Mouse (Mus musculus) embryonic facial prominence, embryonic 14.5 days (tissue): ENCODE measurements around the gene Nudt11. TPM values are rescaled to one million over a fixed set of nuclear protein-coding genes. Genes with fewer than 3 reads are reported as not detected.
"Not testable (repeated sequence)": the region's sequence is repeated elsewhere in the genome, so short reads cannot be mapped to it uniquely, and the experiment has no call there.

Experiments used
- ATAC-seq: fragments of 200-750 bp; cut with Nextera tagmentation; 2 replicates; pipeline ENCODE4 v1.8.0; 2017; ENCODE audit warnings: low read depth, moderate number of reproducible peaks, moderate TSS enrichment
- DNase-seq: peaks from one replicate; pipeline ENCODE4 v3.0.0-alpha.2; 2015; ENCODE audit warnings: low spot score
- H3K27ac ChIP-seq: fragments of 300-500 bp; sonication (generic); replicated peaks from 2 replicates; pipeline ENCODE4 v1.5.1; 2014; ENCODE audit warnings: low read depth, mild to moderate bottlenecking, low read length, moderate library complexity
- H3K27me3 ChIP-seq: fragments of 300-500 bp; sonication (generic); replicated peaks from 2 replicates; pipeline ENCODE4 v1.6.1; 2014; ENCODE audit warnings: low read length; ENCODE audit not compliant: control insufficient read depth, insufficient read depth
- H3K36me3 ChIP-seq: fragments of 300-500 bp; sonication (generic); 2 replicates; pipeline ENCODE4 v1.6.1; 2014; ENCODE audit warnings: low read length, mixed read lengths; ENCODE audit not compliant: control insufficient read depth, insufficient read depth
- H3K4me1 ChIP-seq: fragments of 300-500 bp; sonication (generic); 2 replicates; pipeline ENCODE4 v1.6.1; 2014; ENCODE audit warnings: antibody characterized with exemption, low read length; ENCODE audit not compliant: control insufficient read depth, insufficient read depth
- H3K4me2 ChIP-seq: fragments of 300-500 bp; sonication (generic); 2 replicates; pipeline ENCODE4 v1.6.1; 2014; ENCODE audit warnings: low read depth, mild to moderate bottlenecking, low read length, moderate library complexity, mixed read lengths
- H3K4me3 ChIP-seq: fragments of 300-500 bp; sonication (generic); 2 replicates; pipeline ENCODE4 v1.5.1; 2014; ENCODE audit warnings: low read depth, mild to moderate bottlenecking, low read length
- H3K9ac ChIP-seq: fragments of 300-500 bp; sonication (generic); 2 replicates; pipeline ENCODE4 v1.6.1; 2014; ENCODE audit warnings: low read depth, mild to moderate bottlenecking, low read length, moderate library complexity, mixed read lengths
- H3K9me3 ChIP-seq: fragments of 300-500 bp; sonication (generic); 2 replicates; pipeline ENCODE4 v1.6.1; 2016; ENCODE audit warnings: low read length; ENCODE audit not compliant: control insufficient read depth
- WGBS: fragments of 180-500 bp; shearing (Covaris S2); extraction: QIAGEN DNeasy Blood & Tissue Kit; methylation state at CpG from one replicate; pipeline ENCODE4 v1.1.7; 2014; 5-methylcytosine and 5-hydroxymethylcytosine counted together
- polyA plus RNA-seq: library from polyadenylated mRNA; unstranded; fragments of >200 nt; fragmentation: Nextera tagmentation; extraction: Ambion mirVana; gene quantifications from 2 replicates; pipeline ENCODE4 v1.2.1, GENCODE M21; 2014

Gene Nudt11
- polyA plus RNA-seq = 4.2 and 4.3 TPM in 2 replicates

DNA sequence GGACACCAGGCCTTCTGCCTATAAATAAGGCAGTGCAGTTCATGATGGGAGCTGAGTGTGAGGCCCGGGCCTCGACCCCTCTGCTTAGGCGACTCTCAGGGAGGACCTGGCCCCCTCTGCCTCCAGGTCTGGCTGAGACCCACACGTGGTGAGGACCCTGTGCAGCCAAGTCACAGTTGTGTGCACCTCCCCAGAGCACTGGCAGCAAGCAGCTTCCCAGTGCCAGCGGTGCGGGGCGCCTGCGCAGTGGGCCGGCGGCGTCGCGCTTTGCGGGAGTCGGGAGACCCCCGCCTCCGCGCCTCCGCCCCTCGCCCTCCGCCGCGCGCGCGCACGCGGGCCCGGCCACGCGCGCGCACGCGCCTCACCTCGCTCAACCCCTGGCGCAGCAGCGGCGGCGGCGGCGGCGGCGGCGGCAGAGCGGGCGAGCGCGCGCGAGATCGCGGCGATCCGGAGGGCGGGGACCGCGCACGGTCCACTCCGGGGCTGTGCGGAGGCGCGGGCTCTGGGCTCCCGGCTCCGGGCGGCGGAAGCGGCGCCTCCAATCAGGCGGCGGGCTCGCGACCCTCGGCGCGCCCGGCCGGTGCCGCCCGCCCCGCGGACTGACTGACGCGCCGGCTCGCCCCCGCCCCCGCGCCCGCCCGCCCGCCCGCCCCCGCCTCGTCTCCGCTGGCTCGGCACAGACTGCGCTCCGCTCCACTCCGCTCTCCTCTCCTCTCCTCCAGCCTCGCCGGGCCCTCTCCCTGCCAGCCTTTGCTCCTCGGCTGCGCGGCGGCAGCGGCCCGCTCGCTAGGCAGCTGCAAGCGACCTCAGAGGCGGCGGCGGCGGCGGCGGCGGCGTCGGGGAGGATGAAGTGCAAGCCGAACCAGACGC lies at the start of gene Nudt11:
Gene Nudt11 (plus strand): TSS at position 388 of the 870 bp plus-strand sequence.
- no CpG with 5 or more reads among the region's 121 CpGs for WGBS
- H3K27ac ChIP-seq, H3K4me1 ChIP-seq, H3K27me3 ChIP-seq, H3K9me3 ChIP-seq, H3K36me3 ChIP-seq, DNase-seq, H3K9ac ChIP-seq: not testable (repeated sequence)
- peak within 1 kb of the TSS; percentile 51; the same call in 1 of the 2 replicates for H3K4me2 ChIP-seq
- ATAC-seq = peak; percentile 91
- peak within 1 kb of the TSS; percentile 28 for H3K4me3 ChIP-seq

DNA sequence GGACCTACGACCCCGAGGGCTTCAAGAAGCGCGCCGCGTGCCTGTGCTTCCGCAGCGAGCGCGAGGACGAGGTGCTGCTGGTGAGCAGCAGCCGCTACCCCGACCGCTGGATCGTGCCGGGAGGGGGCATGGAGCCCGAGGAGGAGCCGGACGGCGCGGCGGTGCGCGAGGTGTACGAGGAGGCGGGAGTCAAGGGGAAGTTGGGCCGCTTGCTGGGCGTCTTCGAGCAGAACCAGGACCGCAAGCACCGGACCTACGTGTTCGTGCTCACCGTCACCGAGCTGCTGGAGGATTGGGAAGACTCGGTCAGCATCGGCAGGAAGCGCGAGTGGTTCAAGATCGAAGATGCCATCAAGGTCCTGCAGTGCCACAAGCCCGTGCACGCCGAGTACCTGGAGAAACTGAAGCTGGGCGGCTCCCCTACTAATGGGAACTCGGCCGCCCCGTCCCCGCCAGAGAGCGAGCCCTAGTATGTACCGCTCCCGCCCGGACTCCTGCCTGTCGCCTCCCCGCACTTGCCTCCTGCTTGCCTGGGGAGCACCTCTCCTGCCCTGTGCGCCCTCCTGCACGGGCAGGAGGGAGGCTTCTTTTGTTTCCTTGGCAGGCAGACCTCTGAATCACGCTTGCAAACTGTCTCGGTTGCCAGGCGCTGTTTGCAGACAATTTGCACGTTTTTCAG lies 822 bp downstream of the Nudt11 start:
- Histone ChIP-seq H3K4me2 (peak overlapping the region; percentile 51), H3K4me3 (peak overlapping the region; percentile 28)
- H3K4me1 ChIP-seq, H3K36me3 ChIP-seq, H3K27me3 ChIP-seq, H3K9me3 ChIP-seq, H3K27ac ChIP-seq, DNase-seq, H3K9ac ChIP-seq: not testable (repeated sequence)
- peak; percentile 76 for ATAC-seq
- no CpG with 5 or more reads among the region's 60 CpGs for WGBS

DNA sequence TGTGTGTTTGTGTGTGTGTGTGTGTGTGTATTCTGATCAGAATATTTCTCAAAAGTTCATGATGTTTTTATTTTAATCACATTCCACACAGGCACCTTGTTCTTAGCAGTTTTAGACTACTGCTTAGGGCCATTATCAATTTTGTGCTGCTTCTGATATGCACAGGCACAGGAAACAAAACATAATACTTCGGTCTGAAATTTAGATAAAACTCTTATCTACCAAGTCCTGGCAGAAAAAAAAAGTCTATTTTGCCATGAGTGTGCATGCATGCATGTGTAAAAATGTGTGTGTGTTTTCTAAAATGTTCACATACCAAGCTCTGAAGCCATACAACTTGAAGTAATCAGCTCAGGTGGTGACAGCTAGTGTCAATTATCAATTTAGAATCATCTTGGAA lies 14.3 kb downstream of the Nudt11 start:
- no peak for DNase-seq
- Histone ChIP-seq H3K9ac (no peak overlapping the region), H3K4me3 (no peak overlapping the region), H3K27ac (no peak overlapping the region), H3K4me1 (no peaks in the 10 kb centered on the region), H3K27me3 (no peaks in the 10 kb centered on the region), H3K9me3 (no peaks in the 10 kb centered on the region), H3K4me2 (no peak overlapping the region), H3K36me3 (no peaks in the 10 kb centered on the region)
- WGBS = 91% methylated on average over 1 of the region's 1 CpGs
- ATAC-seq = no peak

DNA sequence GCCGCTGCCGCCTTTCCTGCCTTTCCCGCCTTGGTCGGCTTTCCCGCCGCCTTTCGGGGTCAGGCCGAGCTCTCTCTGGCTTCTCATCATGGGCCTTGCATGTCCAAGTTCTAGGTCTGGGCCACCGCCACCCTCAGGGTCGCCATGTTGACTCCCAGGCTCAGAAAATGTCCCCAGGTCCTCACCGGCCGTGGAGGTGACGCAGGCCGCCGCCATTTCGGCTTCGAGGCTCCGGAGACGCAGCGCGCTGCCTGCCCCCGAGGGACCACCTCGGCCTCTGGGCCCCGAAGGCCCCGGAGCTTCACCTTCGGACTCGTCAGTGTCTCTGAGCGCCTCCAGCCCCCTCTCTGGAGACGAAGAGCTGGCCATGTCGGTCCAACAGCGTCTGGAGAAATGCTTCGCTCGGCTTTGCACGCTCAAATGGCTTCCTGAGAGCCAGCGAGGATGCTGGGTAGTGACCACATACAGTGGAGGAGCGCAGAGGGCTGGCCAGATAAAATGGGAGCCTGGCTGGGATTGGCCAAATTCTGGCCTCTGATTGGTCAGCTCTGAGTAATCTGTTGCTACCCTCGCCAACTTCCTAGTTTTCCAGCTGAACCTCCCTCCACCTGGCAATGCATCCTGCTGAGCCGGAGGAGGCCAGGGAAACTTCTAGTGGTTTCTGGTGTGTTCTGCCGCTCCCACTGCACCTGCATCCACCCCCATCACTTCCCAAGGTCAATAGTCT lies 35.9 kb downstream of the Nudt11 start, which contains the start of gene AU022751:
Gene AU022751 (minus strand): TSS at position 466 of the 727 bp plus-strand sequence.
- 88% methylated on average over 36 of the region's 39 CpGs for WGBS
- no peak within 1 kb of the TSS for H3K27ac ChIP-seq
- no peak within 1 kb of the TSS for H3K4me3 ChIP-seq
- no peaks in the 10 kb centered on the region for H3K27me3 ChIP-seq
- DNase-seq (no peak), ATAC-seq (no peak)
- H3K9me3 ChIP-seq = peaks cover 10% of the 10 kb centered on the region
- no peak within 1 kb of the TSS for H3K4me2 ChIP-seq
- no peaks in the 10 kb centered on the region for H3K4me1 ChIP-seq
- H3K9ac ChIP-seq = no peak within 1 kb of the TSS
- no peaks in the 10 kb centered on the region for H3K36me3 ChIP-seq

DNA sequence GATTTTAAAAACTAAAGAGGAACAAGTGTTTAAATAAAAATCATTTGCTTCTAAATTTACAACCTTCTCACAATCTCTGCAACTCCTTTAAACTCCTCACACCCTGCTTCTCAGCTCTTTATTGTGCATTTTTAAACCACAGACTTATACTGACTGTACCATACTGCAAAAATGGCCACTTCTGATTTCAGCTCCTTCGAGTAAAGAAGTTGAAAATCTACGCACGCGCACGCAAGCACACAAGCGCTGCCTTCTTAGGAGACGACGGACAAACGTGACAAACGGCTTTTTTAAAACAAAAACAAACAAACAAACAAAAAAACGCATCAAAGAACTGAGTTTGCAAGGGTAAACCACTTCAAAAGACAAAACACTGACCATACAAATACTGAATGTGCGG lies 44.3 kb downstream of the Nudt11 start:
- WGBS = 25% methylated on average over 12 of the region's 12 CpGs
- no peak overlapping the region for H3K27ac ChIP-seq
- H3K4me3 ChIP-seq = no peak overlapping the region; the same call in 1 of the 2 replicates
- peak overlapping the region; percentile 52 for H3K4me2 ChIP-seq
- no peaks in the 10 kb centered on the region for H3K4me1 ChIP-seq
- no peak for DNase-seq
- no peak for ATAC-seq
- no peaks in the 10 kb centered on the region for H3K9me3 ChIP-seq
- H3K9ac ChIP-seq = no peak overlapping the region
- H3K27me3 ChIP-seq = 0 out of 2 replicates have a peak, but pooled peaks cover 3% of the 10 kb centered on the region
- H3K36me3 ChIP-seq = no peaks in the 10 kb centered on the region

DNA sequence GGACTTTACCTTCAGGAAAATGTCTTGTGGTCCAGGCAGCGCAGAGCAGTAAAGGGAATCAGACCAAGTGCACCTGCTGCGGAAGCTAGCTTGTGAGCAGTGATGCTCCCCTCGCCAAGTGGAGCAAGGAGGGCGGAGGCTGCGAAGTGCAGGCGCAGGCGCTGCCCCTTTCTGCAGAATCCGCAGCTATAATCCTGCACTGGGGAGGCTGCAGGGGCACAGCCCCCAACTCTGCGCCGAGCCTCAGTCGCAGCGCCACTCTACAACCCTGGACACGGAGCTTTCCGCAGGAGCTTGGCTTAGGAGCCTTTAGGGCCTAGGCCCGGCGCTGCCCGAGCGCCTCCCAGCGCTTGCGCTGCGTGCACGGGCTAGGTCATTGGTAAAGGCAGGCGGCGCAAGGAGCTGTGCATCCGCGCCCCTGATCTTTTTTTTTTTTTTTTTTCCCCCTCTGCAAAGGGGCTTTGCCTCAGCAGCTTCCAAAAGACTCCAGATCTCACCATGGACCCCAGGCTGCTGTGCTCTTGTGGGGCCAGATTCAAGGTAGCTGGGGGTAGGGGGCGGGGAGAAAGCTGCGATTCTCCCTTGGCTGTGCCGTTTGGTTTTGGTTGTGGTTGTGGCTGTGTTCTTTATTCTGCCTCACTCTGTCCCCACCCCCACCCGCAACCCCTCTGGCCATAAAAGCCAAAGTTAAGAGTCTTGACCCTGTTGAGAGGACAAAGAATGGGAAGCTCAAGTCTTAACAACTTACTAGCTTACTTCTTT lies 44.9 kb downstream of the Nudt11 start:
- Histone ChIP-seq H3K36me3 (no peaks in the 10 kb centered on the region), H3K4me1 (no peaks in the 10 kb centered on the region), H3K9ac (no peak overlapping the region), H3K4me3 (peak overlapping the region; percentile 32), H3K27me3 (0 out of 2 replicates have a peak, but pooled peaks cover 3% of the 10 kb centered on the region), H3K4me2 (peak overlapping the region; percentile 52), H3K27ac (no peak overlapping the region), H3K9me3 (no peaks in the 10 kb centered on the region)
- DNase-seq (peak; percentile 36), ATAC-seq (peak; percentile 76)
- WGBS = 20% methylated on average over 14 of the region's 30 CpGs
